Mouse (Mus musculus) brown adipose tissue, adult 24 weeks (tissue): Measurements from ENCODE around the gene Insc. TPM values are rescaled to one million over a fixed set of nuclear protein-coding genes. Genes with fewer than 3 reads are reported as not detected.

Source experiments
- H3K27ac ChIP-seq: fragments of 200-500 bp; replicated peaks from 2 replicates; pipeline ENCODE4 v1.5.1; 2012; ENCODE audit warnings: low read depth, mild to moderate bottlenecking, low read length
- H3K4me1 ChIP-seq: fragments of 200-500 bp; 2 replicates; pipeline ENCODE4 v1.6.1; 2012; ENCODE audit warnings: low read length, mixed read lengths; ENCODE audit not compliant: control insufficient read depth, insufficient read depth, insufficient read length
- H3K4me3 ChIP-seq: fragments of 200-500 bp; 2 replicates; pipeline ENCODE4 v1.5.1; 2012; ENCODE audit warnings: low read depth, mild to moderate bottlenecking, low read length, moderate library complexity; ENCODE audit not compliant: insufficient read depth
- polyA plus RNA-seq: library from polyadenylated mRNA; stranded (reverse); fragments of >200 nt; gene quantifications from 2 replicates; pipeline ENCODE4 v1.2.4, GENCODE M21; 2012; ENCODE audit not compliant: missing spikeins, insufficient read depth, insufficient read length

Gene Insc
- polyA plus RNA-seq, 1 experiment: not detected

DNA sequence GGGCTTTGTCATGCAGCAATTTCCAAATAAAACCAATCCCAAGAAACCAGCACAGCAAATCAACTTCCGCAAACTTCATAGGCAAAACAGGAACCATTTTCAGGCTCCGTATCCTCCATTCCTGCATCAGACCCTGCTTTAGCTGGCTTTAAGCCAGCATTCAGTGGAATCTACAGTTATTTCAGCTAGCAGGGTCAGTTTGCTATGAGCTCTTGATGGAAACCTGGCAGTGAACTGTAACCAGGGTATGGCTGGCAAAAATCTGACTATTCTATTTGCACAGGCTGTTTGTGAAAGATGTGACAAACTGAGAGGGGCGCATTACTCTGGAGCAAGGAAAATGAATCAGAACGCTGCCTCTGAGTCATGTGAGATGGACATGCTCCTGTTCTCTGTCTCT lies 146.7 kb downstream of the Insc start:
- Histone ChIP-seq H3K4me3 (no peak overlapping the region), H3K27ac (no peak overlapping the region)

DNA sequence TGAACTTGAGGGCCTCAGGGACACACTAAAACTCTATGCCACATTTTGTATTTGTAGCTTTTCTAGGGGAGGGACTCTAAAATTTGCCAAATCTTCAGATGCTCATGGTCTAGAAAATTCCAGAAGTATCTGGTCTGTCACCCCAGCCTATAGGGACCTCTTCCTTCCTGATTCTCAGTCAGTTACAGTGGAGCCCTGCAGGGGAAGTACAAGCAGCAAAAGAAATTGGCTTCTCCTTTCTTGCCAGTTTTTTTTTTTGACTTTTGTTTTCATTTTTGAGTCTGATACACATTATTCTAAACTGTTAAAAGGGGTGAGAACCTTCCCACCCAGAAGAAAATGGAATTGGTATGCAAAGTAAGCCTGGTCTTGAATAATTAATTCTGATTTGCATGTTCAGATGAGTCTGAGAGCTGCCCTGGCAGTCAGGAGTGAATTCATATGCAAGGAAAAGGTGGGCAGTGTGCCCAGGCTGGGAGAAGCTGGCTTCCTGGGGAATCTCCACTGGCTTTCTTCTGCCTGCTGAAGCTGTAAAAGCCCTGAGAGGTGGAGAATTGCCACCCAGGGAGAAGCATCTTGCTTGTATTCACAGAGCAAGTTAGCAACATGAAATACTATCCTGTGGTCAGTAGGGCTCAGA lies 149.2 kb downstream of the Insc start:
- Histone ChIP-seq H3K4me1 (no peaks in the 10 kb centered on the region), H3K4me3 (no peak overlapping the region), H3K27ac (no peak overlapping the region)

More for the DNA sequence above, 146.7 kb downstream of the Insc start:
- no peaks in the 10 kb centered on the region for H3K4me1 ChIP-seq

DNA sequence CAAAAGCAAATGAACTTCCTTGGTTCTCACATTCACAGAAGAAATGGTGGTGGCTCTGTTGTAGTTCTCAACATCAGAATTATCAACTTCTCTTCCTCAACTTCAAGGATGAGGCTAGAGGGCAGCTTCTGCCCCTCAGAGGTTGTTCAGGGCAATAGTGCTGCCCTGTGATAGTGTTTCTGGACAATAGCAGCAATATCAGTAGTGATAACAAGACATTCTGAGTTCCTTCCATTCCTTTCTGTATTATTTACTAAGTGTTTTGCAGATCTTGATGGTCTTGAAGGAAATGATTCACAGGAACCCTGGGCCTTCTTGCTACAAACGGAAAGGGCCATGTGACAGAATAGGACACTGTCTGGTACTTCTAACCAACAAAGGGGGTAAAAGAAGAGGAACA lies 150.4 kb downstream of the Insc start:
- Histone ChIP-seq H3K4me3 (no peak overlapping the region), H3K4me1 (no peaks in the 10 kb centered on the region), H3K27ac (no peak overlapping the region)

DNA sequence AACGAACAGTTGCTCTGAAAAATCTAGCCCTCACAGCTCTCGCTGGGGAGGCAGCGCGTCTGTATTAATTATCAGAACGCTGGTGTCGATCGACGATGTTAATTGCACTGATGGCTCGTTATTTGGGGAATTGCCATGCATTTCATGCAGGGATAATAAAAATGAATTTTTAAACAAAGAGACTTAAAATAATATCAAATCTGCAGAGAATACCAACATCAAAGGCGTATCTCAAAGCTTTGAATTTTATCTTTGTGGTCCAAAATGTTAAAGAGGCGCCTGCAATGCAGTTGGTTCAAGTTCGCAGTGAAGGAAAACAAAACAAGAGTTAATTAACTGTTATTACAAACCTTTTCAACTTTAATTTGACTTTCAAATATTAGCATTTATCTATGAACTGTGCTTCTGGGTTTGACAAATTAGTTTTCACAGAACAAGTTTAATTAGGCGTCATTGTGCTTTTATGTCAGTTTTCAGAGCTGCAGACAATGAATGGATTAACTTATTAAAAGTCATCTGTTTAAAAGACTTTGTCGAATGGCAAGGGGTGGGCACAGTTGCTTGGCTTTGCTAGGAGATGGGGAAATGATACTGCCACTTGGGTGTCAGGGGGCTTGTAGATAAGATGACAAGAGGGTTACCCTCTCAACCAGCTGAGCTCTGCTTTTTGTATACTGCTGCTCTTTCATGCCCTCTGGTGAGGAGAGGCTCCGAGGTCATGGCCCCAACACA lies 153.6 kb downstream of the Insc start:
- no peak overlapping the region for H3K4me3 ChIP-seq
- no peak overlapping the region for H3K27ac ChIP-seq
- no peaks in the 10 kb centered on the region for H3K4me1 ChIP-seq

Other genes with a start within 250 kb of the Insc start
- 1.4 and 2.3 TPM in 2 replicates for gene Cyp2r1, start 180.7 kb upstream of the Insc start, polyA plus RNA-seq
- gene Calca, start 107.3 kb upstream of the Insc start, polyA plus RNA-seq: 1.8 TPM in 1 of 2 replicates, not detected in the other
- gene Calcb, start 25.1 kb upstream of the Insc start, polyA plus RNA-seq: not detected in 2 replicates